Mouse (Mus musculus): Measurements from ENCODE around the gene Gadd45a. TPM values are rescaled to one million over a fixed set of nuclear protein-coding genes. Genes with fewer than 3 reads are reported as not detected.

The Gadd45a gene
- total and polyA plus RNA-seq, 3 experiments = 12.5 to 26.2 (median 19.5) TPM

DNA sequence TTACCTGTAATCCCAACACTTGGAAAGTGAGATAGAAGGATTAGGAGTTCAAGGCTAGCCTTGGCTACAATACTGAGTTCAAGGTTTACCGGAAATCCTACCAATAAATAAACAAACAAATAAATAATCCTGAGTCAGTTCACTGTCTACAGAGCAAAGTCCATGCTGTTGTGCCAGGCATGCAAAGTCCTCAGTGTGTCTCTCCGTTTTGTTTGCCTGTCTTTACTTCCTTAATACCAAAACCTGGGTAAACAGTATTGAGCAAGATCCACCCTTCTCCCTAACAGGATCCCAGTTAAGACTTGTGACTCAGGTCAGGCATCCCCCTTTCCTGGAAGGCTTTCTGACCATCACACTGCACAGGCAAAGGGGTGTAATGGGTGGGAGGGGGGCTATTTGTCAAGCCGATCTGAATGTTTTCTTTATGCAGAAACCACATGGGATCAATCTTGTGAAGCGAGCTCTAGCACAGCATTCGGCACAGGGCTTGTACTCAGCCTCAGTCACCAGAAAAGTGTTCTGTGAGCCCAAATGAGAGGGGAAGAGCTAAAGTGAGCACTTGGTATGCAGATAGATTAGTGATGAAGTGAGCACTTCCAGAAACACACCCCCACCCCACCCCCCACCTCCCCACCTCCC, 7.8 kb downstream of the Gadd45a start:
- Histone ChIP-seq H3K27me3 (replicated peaks) (no peaks in the 10 kb centered on the region), H3K9me3 (replicated peaks; ENCODE audit: low read length) (no peaks in the 10 kb centered on the region), H3K4me2 (ENCODE audit: insufficient read depth, low read depth, poor library complexity, severe bottlenecking) (no peak overlapping the region), H3K79me2 (replicated peaks; ENCODE audit: control insufficient read depth, extremely low read depth, insufficient read depth, poor library complexity, severe bottlenecking) (no peaks in the 10 kb centered on the region; the same call in 1 of the 2 replicates), H3K4me1 (ENCODE audit: control insufficient read depth in 1 of 2, insufficient read depth in 2 of 2) (peaks cover 7 to 34% of the 10 kb centered on the region in 2 experiments), H3K27ac (ENCODE audit: insufficient read depth, low read depth) (no peak overlapping the region), H3K9ac (ENCODE audit: insufficient read depth, low read depth) (no peak overlapping the region), H3K36me3 (replicated peaks in 1 of 2; ENCODE audit: control insufficient read depth in 1 of 2, insufficient read depth in 1 of 2, low read length in 1 of 2) (peaks cover 1 to 2% of the 10 kb centered on the region in 2 experiments), H3K4me3 (replicated peaks in 1 of 3; ENCODE audit: low read depth in 2 of 3, low read length in 2 of 3, poor library complexity in 1 of 3) (no peak overlapping the region)
- no peak for DNase-seq (ENCODE audit: extremely low read depth)
- dilution Hi-C loops (cut with MboI; ENCODE audit: extremely low pct_ligation_motif_present, extremely low pct_unique_long_range_greater_than_20kb, low sequenced_read_pairs) (no loop called here), in situ Hi-C loops (cut with MboI; ENCODE audit: low pct_ligation_motif_present, low pct_unique_long_range_greater_than_20kb, low sequenced_read_pairs) (loop anchor here (5.0 kb wide), 1 partner anchor 62 kb away; no protein-coding TSS in a partner anchor)
- no peak for TF ChIP-seq USF2 (conservative IDR thresholded peaks at IDR 0.05; ENCODE audit: low read depth, low read length)
- TF ChIP-seq ELF1 (IDR thresholded peaks at IDR 0.05; ENCODE audit: low read depth, low read length) = no peak
- no peak for TF ChIP-seq MAX (IDR thresholded peaks at IDR 0.05; ENCODE audit: low read length)
- TF ChIP-seq MAFK (IDR thresholded peaks at IDR 0.05; ENCODE audit: insufficient replicate concordance, low read length) = no peak
- no peak for TF ChIP-seq SIN3A (IDR thresholded peaks at IDR 0.05; ENCODE audit: low read length)
- TF ChIP-seq E2F4 (IDR thresholded peaks at IDR 0.05; ENCODE audit: insufficient replicate concordance, low read depth, low read length) = no peak
- no peak for TF ChIP-seq USF1 (IDR thresholded peaks at IDR 0.05; ENCODE audit: low read depth, low read length)
- TF ChIP-seq GABPA (IDR thresholded peaks at IDR 0.05; ENCODE audit: insufficient replicate concordance, low read depth, low read length) = no peak
- TF ChIP-seq IRF4 (IDR thresholded peaks at IDR 0.05; ENCODE audit: low read depth, low read length) = no peak
- no peak for TF ChIP-seq RCOR1 (conservative IDR thresholded peaks at IDR 0.05; ENCODE audit: low read depth, low read length)
- TF ChIP-seq JUN (IDR thresholded peaks at IDR 0.05; ENCODE audit: insufficient read depth, low read depth, low read length) = no peak
- TF ChIP-seq BHLHE40 (IDR thresholded peaks at IDR 0.05; ENCODE audit: low read depth, low read length) = no peak
- TF ChIP-seq TBP (conservative IDR thresholded peaks at IDR 0.05; ENCODE audit: low read depth, low read length) = no peak
- no peak for TF ChIP-seq ZNF384 (IDR thresholded peaks at IDR 0.05; ENCODE audit: low read depth, low read length)
- TF ChIP-seq HCFC1 (IDR thresholded peaks at IDR 0.05; ENCODE audit: low read depth, low read length) = no peak
- TF ChIP-seq EP300 (IDR thresholded peaks at IDR 0.05; ENCODE audit: low read length) = no peak
- no peak for TF ChIP-seq TCF12 (IDR thresholded peaks at IDR 0.05; ENCODE audit: low read depth, low read length)
- no peak for TF ChIP-seq POLR2AphosphoS2 (IDR thresholded peaks at IDR 0.05; ENCODE audit: low read depth, low read length)
- TF ChIP-seq CHD1 (IDR thresholded peaks at IDR 0.05; ENCODE audit: low read depth, low read length) = no peak
- TF ChIP-seq JUND (conservative IDR thresholded peaks at IDR 0.05; ENCODE audit: low read depth, low read length) = no peak
